Mouse (Mus musculus) liver, adult (tissue): ENCODE measurements around the gene Chodl.

ENCODE experiments used
- GATA4 ChIP-seq: IDR thresholded peaks from 2 replicates; pipeline ENCODE4 v1.6.1; 2014; ENCODE audit warnings: mild to moderate bottlenecking, low read length; ENCODE audit not compliant: insufficient replicate concordance

Chodl gene

DNA sequence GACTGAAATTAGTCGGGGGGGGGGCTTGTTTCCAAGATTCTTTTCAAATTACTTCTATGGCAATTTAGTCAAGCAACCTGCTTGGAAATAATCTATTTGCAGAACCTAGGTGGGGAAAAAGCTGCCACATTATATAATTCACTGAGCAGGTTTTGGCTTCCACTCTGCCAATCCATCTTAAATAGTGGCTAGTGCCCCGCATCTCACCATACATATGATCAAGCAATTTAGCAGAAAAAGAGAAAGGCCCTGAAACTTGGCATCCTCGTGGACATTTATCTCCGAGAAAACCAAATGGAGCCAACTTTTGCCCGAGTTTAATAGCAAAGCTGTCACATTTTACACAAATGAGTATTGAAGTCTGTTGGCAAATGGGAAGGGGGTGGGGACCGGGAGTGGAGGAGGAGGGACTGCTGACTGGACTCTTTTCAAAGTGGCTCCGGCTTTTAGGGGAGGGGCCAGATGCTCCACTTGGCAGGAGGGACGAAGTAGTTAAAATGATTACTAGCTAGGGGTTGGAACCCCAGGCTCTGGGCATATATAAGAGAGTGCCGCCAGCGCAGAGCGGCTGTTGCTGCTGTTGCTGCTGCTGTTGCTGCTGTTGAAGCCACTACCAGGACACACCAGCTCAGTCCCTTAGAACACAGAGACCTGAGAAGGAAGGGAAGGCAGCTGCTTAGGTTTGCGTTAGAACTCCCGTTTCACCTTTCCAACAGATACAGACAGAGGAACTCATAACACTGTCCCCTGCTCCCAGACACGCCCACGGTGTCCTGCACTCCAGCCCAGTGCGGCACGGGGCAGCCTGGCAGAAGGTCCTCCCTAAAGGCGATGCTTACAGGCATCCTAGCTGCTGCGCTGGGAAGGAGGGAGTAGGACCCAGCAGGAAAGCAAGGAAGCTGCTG, at the start of gene Chodl:
Chodl (plus strand) TSS at position 567 of the 905 bp plus-strand sequence.
- TF ChIP-seq GATA4 = no peak

DNA sequence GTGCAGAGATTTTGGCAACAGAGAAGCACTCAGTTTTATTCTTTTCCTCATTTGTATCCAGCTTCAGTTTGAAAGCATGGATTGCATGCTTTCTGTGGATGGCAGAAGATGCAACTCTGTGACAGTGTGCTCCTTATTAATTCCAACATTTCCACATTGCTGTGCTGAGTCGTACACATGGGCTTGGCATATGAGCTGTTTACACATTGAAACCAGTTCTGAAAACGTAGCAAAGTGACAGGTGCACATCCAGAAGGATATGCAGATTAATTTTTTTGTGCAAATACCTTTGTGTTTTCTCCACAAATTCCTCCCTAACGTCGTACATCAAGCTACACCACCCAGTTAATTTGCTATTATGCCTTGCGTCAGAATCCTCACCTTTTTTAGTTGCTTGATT, 8.1 kb upstream of the Chodl start:
- no peak for TF ChIP-seq GATA4

DNA sequence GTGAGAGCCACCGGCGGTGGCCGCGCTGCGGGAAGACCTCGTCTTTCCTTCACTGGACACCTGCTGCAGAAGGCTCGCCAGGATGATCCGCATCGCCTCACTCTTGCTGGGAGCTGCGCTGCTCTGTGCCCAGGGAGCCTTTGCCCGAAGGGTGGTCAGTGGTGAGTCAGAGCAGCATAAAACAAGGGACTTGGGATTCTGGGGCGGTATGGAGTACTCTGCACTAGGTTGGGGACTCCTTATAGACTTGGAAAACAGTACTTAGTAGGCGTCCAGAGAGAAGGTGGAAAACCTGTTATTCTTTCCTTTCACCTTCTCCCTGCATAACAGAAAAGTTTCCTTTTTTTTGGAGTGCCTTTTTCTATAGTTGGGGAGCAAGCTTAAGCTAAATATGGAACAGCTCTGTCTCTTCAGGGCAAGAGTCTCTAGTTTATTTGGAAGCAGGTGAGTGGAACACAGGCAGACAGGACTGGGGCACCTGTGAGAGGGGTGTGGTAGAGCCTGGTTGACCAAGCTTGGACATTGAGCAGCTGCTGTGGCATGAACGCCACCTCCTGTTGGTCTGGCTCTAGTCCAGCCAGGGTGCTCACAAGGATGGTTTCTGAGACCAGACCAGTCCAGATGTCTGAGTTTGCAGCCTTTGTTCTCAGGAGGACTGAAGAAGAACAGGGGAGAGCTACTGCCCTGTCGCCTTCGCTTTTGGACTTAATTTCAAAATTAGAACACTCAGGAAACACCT, 708 bp downstream of the Chodl start:
- TF ChIP-seq GATA4 = no peak

DNA sequence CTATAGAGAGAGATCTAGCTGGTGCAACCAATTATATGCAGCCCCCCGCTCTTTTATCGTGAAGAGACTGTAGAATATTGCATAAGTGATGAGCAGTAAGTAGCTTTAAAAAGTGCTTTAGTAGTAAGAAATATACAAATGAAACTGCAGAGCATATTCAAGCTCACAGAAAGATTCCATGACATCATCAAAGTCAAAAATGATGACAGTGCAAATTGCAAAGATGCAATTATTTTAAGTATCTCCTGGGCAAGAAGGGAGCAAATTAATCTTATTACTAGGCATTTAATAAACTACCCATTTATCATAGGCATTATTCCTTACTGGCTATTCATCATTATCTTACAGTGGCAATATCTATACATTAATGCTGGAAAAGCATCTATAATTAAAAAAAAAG, 3.5 kb downstream of the Chodl start:
- no peak for TF ChIP-seq GATA4

DNA sequence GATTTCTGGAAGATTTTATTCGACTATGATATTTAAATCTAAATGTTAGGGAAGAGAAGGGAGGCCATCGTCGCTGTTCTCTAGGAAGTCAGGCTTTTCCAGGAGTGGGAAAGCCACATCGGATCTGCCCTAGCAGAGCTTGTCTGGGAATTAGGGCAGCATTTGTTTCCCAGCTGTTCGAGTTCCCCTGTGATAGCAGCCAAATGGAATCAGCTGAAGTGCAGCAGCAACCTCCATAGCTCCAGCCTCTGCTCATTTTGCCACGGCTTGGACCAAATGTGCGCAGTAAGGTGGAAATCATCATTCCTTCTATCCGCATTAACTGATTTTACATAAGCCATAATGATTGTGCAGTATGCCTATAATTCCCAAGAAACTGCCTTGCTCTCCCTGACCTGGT, 7.0 kb downstream of the Chodl start:
- TF ChIP-seq GATA4 = no peak

DNA sequence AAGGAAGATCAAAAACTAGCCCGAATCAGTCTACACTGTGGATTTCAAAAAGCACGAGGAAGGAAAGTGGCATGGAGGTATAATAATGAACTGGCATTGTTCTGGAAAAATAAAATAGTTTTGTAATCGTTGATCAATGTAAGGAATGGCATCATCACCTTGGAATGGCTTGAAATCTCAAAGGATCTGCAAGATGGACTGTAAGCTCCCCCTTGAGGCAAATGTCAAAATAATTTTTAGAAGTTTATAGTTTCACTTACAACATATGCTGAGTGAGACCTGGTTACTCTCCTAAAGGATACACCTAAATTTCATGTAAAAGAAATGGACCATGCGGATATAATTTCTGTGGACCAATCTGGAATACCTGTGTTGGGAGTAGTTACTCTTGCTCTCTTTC, 19.6 kb downstream of the Chodl start:
- no peak for TF ChIP-seq GATA4

DNA sequence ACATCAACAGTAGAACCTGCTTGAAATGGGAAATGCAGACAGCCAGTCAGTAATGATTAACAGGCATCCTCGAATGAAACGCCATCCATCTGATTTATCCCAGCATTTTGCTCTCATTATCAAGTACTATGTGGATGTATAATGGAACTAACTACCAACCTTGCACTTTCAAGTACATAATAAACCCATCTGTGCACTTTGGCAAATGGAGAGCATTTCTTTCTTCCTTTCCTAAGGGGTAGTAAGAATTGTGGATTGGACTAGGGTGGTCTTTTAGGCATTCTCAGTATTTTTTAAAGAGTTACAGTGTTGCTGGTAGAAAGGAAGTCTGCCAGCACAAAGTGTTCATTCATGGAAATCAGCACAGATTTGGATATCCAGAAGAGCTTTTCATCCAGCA, 26.7 kb downstream of the Chodl start:
- TF ChIP-seq GATA4 = no peak

DNA sequence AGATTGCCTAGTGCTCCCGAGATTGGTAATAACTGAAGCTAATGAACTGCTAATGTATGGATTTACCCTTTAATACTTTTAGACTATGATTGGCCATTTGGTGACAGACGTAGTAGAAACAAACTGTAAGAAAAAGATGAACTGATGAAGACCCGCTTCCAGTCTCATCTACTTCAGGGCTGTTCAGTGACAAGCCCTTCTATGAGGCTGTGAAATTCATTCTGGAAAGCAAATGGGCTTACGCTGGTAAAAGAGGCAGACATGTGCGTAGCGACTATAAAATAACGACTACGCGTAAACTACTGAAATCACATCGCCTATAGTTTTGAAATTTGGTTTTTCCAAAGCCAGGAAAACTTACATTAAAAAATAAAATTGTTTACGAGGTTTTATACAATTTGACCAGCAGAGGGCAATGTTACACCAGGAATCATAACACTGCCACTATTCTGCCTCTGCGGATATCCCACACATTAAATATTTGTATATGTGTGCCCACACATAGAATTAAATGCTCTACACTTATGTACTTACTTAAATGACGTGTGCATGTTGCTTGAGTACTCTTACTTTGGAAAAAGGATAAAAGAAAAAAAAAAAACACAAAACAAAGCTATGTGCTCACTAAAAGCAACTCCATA, 38.5 kb downstream of the Chodl start:
- TF ChIP-seq GATA4 = no peak

DNA sequence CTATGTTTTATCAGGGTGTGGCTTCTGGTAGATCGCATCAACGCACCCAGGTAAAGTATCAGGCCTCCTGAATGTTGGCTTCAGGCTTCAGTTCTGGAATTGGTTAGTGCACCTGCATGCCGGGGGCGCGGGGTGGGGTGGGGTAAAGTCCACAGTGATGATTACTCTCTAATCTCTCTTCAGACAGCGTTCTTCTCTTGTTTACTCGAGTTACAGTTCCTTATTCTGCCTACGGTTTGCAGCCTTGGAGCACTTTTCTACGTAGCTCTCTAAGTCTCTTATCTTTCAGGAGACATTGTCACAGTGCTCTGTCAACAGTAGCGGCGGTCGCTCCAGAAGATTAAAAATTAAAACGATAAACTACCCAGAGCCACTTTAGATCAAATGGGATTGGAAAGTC, 43.4 kb downstream of the Chodl start:
- no peak for TF ChIP-seq GATA4

DNA sequence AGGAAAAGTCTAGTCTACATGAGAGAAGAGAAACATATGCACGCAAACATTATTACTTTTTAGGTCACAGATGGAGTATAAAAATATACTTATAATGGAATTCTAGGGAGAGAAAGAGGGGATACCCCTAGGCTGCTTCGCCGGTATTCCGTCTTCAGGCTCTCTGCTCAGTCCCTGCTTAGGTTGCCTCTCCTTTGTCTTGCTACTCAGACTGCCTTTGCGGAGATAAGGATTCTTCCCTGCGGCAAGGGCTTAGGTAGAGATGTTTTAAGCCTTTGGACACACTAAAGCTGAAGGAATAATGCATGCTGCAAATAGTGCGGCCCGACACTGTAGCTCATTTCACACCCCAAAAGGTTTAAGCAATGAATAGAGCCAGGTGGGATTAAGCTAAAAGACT, 45.6 kb downstream of the Chodl start:
- TF ChIP-seq GATA4 = no peak
